Mouse (Mus musculus): ENCODE data around the gene Dpy19l2. TPM values are rescaled to one million over a fixed set of nuclear protein-coding genes. Genes with fewer than 3 reads are reported as not detected.

The Dpy19l2 gene
- polyA plus RNA-seq, 1 experiment from 2014 or later: 0.04 TPM

DNA sequence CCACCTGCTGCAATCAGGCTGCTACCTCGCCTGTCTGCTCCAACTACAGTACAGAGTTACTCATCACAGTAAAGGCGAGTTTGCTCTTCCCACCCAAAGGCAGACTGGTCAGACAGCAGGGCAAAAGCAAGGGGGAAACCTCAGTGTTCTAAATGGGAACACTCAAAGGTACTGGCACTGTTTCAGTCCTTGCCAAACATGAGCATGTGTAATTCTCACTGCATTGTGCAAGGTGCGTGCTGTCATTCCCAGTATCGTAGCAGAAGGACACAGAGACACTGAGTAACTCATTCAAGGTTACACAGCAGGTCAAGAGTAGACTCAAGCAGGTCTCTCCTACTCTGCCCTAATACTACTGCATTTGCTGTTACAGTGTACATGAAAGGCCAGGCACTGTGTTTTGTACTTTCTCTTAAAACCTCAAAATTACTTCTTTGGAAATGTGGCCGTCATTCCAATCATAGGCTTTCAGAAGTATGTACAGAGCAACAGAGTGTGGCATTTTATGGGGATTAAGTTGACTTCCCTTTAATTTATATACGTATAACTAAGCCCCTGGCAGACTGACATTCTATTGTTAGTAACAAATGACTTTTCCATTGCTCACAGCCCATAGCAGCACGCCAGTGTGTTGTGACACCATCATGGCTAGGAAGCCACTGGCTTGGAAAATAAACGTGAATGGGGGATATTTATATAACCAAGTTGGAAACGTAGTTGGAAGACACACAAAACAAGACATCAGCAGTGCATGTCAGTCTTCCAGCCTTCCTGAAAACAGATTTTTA is 182.6 kb downstream of the Dpy19l2 start:
- Histone ChIP-seq H3K4me2 (ENCODE audit: low read depth, low read length) (no peak overlapping the region), H3K27ac (ENCODE audit: low read length) (no peak overlapping the region), H3K4me1 (ENCODE audit: control insufficient read depth, insufficient read depth, low read length) (no peaks in the 10 kb centered on the region), H3K4me3 (ENCODE audit: low read length) (no peak overlapping the region), H3K27me3 (ENCODE audit: control insufficient read depth, insufficient read depth, low read length) (no peaks in the 10 kb centered on the region), H3K36me3 (ENCODE audit: control insufficient read depth, insufficient read depth) (no peaks in the 10 kb centered on the region), H3K9ac (ENCODE audit: low read length) (no peak overlapping the region), H3K9me3 (replicated peaks; ENCODE audit: control insufficient read depth, low read length) (no peaks in the 10 kb centered on the region)
- WGBS: 66% methylated on average over 9 of the region's 9 CpGs
- no peak for ATAC-seq (replicated peaks; ENCODE audit: extremely low read depth, insufficient read depth, low FRiP score)

GRCm38 (mm10) chr9:24512121-24512539 is 184.0 kb downstream of the Dpy19l2 start:
- ATAC-seq (replicated peaks; ENCODE audit: extremely low read depth, insufficient read depth, low FRiP score): no peak
- no peaks in the 10 kb centered on the region for H3K4me1 ChIP-seq (ENCODE audit: control insufficient read depth, insufficient read depth, low read length)
- 80% methylated on average over 5 of the region's 5 CpGs for WGBS
- H3K4me2 ChIP-seq (ENCODE audit: low read depth, low read length): no peak overlapping the region
- peaks cover 4% of the 10 kb centered on the region; the same call in 1 of the 2 replicates for H3K9me3 ChIP-seq (replicated peaks; ENCODE audit: control insufficient read depth, low read length)
- H3K4me3 ChIP-seq (ENCODE audit: low read length): no peak overlapping the region
- no peak overlapping the region for H3K9ac ChIP-seq (ENCODE audit: low read length)
- no peak overlapping the region for H3K27ac ChIP-seq (ENCODE audit: low read length)
- H3K27me3 ChIP-seq (ENCODE audit: control insufficient read depth, insufficient read depth, low read length): no peaks in the 10 kb centered on the region
- H3K36me3 ChIP-seq (ENCODE audit: control insufficient read depth, insufficient read depth): no peaks in the 10 kb centered on the region

GRCm38 (mm10) chr9:24511371-24512120 is 184.5 kb downstream of the Dpy19l2 start:
- Histone ChIP-seq H3K4me2 (ENCODE audit: low read depth, low read length) (no peak overlapping the region), H3K27me3 (ENCODE audit: control insufficient read depth, insufficient read depth, low read length) (no peaks in the 10 kb centered on the region), H3K27ac (ENCODE audit: low read length) (no peak overlapping the region), H3K36me3 (ENCODE audit: control insufficient read depth, insufficient read depth) (no peaks in the 10 kb centered on the region), H3K9me3 (replicated peaks; ENCODE audit: control insufficient read depth, low read length) (peaks cover 4% of the 10 kb centered on the region; the same call in 1 of the 2 replicates), H3K4me1 (ENCODE audit: control insufficient read depth, insufficient read depth, low read length) (no peaks in the 10 kb centered on the region), H3K9ac (ENCODE audit: low read length) (no peak overlapping the region), H3K4me3 (ENCODE audit: low read length) (no peak overlapping the region)
- no peak for ATAC-seq (replicated peaks; ENCODE audit: extremely low read depth, insufficient read depth, low FRiP score)
- 83% methylated on average over 4 of the region's 4 CpGs for WGBS

GRCm38 (mm10) chr9:24508880-24509279 is 187.2 kb downstream of the Dpy19l2 start:
- no peak overlapping the region for H3K9ac ChIP-seq (ENCODE audit: low read length)
- ATAC-seq (replicated peaks; ENCODE audit: extremely low read depth, insufficient read depth, low FRiP score): no peak
- H3K27ac ChIP-seq (ENCODE audit: low read length): no peak overlapping the region
- no peak overlapping the region for H3K4me3 ChIP-seq (ENCODE audit: low read length)
- H3K36me3 ChIP-seq (ENCODE audit: control insufficient read depth, insufficient read depth): no peaks in the 10 kb centered on the region
- peaks cover 4% of the 10 kb centered on the region; the same call in 1 of the 2 replicates for H3K9me3 ChIP-seq (replicated peaks; ENCODE audit: control insufficient read depth, low read length)
- H3K4me1 ChIP-seq (ENCODE audit: control insufficient read depth, insufficient read depth, low read length): 0 out of 2 replicates have a peak, but pooled peaks cover under 1% of the 10 kb centered on the region
- WGBS: 84% methylated on average over 4 of the region's 4 CpGs
- H3K27me3 ChIP-seq (ENCODE audit: control insufficient read depth, insufficient read depth, low read length): no peaks in the 10 kb centered on the region
- H3K4me2 ChIP-seq (ENCODE audit: low read depth, low read length): no peak overlapping the region

Other genes starting within 250 kb of the Dpy19l2 start
- 4.7 and 5.0 TPM in 2 replicates for gene Dpy19l1, start 193.2 kb downstream of the Dpy19l2 start, polyA plus RNA-seq (2015; fragmentation: Nextera tagmentation; extraction: Ambion mirVana)
- not detected in 2 replicates for gene Cypt4, start 71.1 kb downstream of the Dpy19l2 start, polyA plus RNA-seq (2015; fragmentation: Nextera tagmentation; extraction: Ambion mirVana)
- 67.6 and 68.9 TPM in 2 replicates for gene Tbx20, start 78.0 kb upstream of the Dpy19l2 start, polyA plus RNA-seq (2015; fragmentation: Nextera tagmentation; extraction: Ambion mirVana)

Data from heart, embryonic 16.5 days (tissue).